Mouse (Mus musculus): Measurements from ENCODE around the gene Pkib. TPM values are rescaled to one million over a fixed set of nuclear protein-coding genes. Genes with fewer than 3 reads are reported as not detected.

Gene Pkib
- polyA plus RNA-seq (2015; fragmentation: Nextera tagmentation; extraction: Ambion mirVana) = 2.3 and 3.6 TPM in 2 replicates

GRCm38 (mm10) chr10:57631896-57632867 is at the start of gene Pkib:
Gene Pkib, plus strand, starts transcription at chr10:57631981.
- peak within 1 kb of the TSS; percentile 8 for H3K9ac ChIP-seq (ENCODE audit: low read length)
- no peaks in the 10 kb centered on the region for H3K4me1 ChIP-seq (ENCODE audit: control insufficient read depth, insufficient read depth, low read length)
- WGBS = 2% methylated on average over 41 of the region's 41 CpGs
- no peaks in the 10 kb centered on the region; the same call in 1 of the 2 replicates for H3K9me3 ChIP-seq (replicated peaks; ENCODE audit: control insufficient read depth, low read length)
- no peak within 1 kb of the TSS for H3K27ac ChIP-seq (ENCODE audit: low read length)
- no peaks in the 10 kb centered on the region for H3K36me3 ChIP-seq (ENCODE audit: control insufficient read depth, insufficient read depth, low read length)
- peak within 1 kb of the TSS; percentile 43 for H3K4me3 ChIP-seq (replicated peaks; ENCODE audit: low read length)
- no peaks in the 10 kb centered on the region for H3K27me3 ChIP-seq (ENCODE audit: control insufficient read depth, insufficient read depth, low read length)
- peak within 1 kb of the TSS; percentile 66 for H3K4me2 ChIP-seq (ENCODE audit: low read depth, low read length)
- ATAC-seq (ENCODE audit: insufficient read depth, low FRiP score) = peak; percentile 90

GRCm38 (mm10) chr10:57583927-57584326 is 47.9 kb upstream of the Pkib start:
- H3K4me1 ChIP-seq (ENCODE audit: control insufficient read depth, insufficient read depth, low read length) = no peaks in the 10 kb centered on the region
- H3K27ac ChIP-seq (ENCODE audit: low read length) = no peak overlapping the region
- no peak overlapping the region for H3K4me2 ChIP-seq (ENCODE audit: low read depth, low read length)
- H3K4me3 ChIP-seq (replicated peaks; ENCODE audit: low read length) = no peak overlapping the region
- no peaks in the 10 kb centered on the region for H3K36me3 ChIP-seq (ENCODE audit: control insufficient read depth, insufficient read depth, low read length)
- no peak overlapping the region for H3K9ac ChIP-seq (ENCODE audit: low read length)
- no peak for ATAC-seq (ENCODE audit: insufficient read depth, low FRiP score)
- no peaks in the 10 kb centered on the region for H3K9me3 ChIP-seq (replicated peaks; ENCODE audit: control insufficient read depth, low read length)
- no peaks in the 10 kb centered on the region for H3K27me3 ChIP-seq (ENCODE audit: control insufficient read depth, insufficient read depth, low read length)
- 42% methylated on average over 1 of the region's 1 CpGs for WGBS

GRCm38 (mm10) chr10:57594266-57594665 is 37.5 kb upstream of the Pkib start:
- H3K27me3 ChIP-seq (ENCODE audit: control insufficient read depth, insufficient read depth, low read length) = no peaks in the 10 kb centered on the region
- no peaks in the 10 kb centered on the region for H3K4me1 ChIP-seq (ENCODE audit: control insufficient read depth, insufficient read depth, low read length)
- H3K4me3 ChIP-seq (replicated peaks; ENCODE audit: low read length) = no peak overlapping the region
- H3K4me2 ChIP-seq (ENCODE audit: low read depth, low read length) = no peak overlapping the region
- no peak for ATAC-seq (ENCODE audit: insufficient read depth, low FRiP score)
- no peaks in the 10 kb centered on the region for H3K36me3 ChIP-seq (ENCODE audit: control insufficient read depth, insufficient read depth, low read length)
- H3K9me3 ChIP-seq (replicated peaks; ENCODE audit: control insufficient read depth, low read length) = no peaks in the 10 kb centered on the region
- WGBS = 87% methylated on average over 2 of the region's 2 CpGs
- no peak overlapping the region for H3K9ac ChIP-seq (ENCODE audit: low read length)
- no peak overlapping the region for H3K27ac ChIP-seq (ENCODE audit: low read length)

DNA sequence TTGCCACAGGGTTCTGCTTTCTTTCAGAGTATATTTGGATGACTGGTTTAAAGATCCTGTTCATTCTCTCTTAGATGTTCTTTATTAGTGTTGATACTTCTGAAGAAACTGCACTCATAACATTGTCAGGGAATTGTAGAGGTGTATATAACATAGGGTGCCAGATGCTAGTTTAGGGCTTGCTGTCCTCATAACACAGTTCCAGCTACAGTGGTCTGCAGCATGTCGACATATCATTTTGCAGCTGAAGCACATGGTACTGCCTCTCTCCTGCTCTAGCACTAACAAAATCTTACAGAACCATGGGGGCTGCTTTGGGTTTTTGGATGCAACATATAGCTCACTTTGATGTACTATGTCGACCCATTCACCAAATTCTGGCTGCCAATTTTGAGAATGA is 34.6 kb upstream of the Pkib start:
- WGBS = 67% methylated on average over 2 of the region's 2 CpGs
- no peak overlapping the region for H3K27ac ChIP-seq (ENCODE audit: low read length)
- peak; percentile 69; the same call in 1 of the 2 replicates for ATAC-seq (ENCODE audit: insufficient read depth, low FRiP score)
- no peak overlapping the region for H3K9ac ChIP-seq (ENCODE audit: low read length)
- H3K4me1 ChIP-seq (ENCODE audit: control insufficient read depth, insufficient read depth, low read length) = no peaks in the 10 kb centered on the region
- no peaks in the 10 kb centered on the region for H3K36me3 ChIP-seq (ENCODE audit: control insufficient read depth, insufficient read depth, low read length)
- no peak overlapping the region for H3K4me3 ChIP-seq (replicated peaks; ENCODE audit: low read length)
- H3K27me3 ChIP-seq (ENCODE audit: control insufficient read depth, insufficient read depth, low read length) = no peaks in the 10 kb centered on the region
- H3K9me3 ChIP-seq (replicated peaks; ENCODE audit: control insufficient read depth, low read length) = no peaks in the 10 kb centered on the region
- H3K4me2 ChIP-seq (ENCODE audit: low read depth, low read length) = no peak overlapping the region

GRCm38 (mm10) chr10:57602951-57603350 is 28.8 kb upstream of the Pkib start:
- H3K36me3 ChIP-seq (ENCODE audit: control insufficient read depth, insufficient read depth, low read length) = no peaks in the 10 kb centered on the region
- H3K27me3 ChIP-seq (ENCODE audit: control insufficient read depth, insufficient read depth, low read length) = no peaks in the 10 kb centered on the region
- H3K4me1 ChIP-seq (ENCODE audit: control insufficient read depth, insufficient read depth, low read length) = no peaks in the 10 kb centered on the region
- no peak overlapping the region for H3K27ac ChIP-seq (ENCODE audit: low read length)
- 89% methylated on average over 4 of the region's 4 CpGs for WGBS
- H3K9me3 ChIP-seq (replicated peaks; ENCODE audit: control insufficient read depth, low read length) = no peaks in the 10 kb centered on the region
- ATAC-seq (ENCODE audit: insufficient read depth, low FRiP score) = no peak
- H3K4me3 ChIP-seq (replicated peaks; ENCODE audit: low read length) = no peak overlapping the region
- no peak overlapping the region for H3K9ac ChIP-seq (ENCODE audit: low read length)
- H3K4me2 ChIP-seq (ENCODE audit: low read depth, low read length) = no peak overlapping the region

DNA sequence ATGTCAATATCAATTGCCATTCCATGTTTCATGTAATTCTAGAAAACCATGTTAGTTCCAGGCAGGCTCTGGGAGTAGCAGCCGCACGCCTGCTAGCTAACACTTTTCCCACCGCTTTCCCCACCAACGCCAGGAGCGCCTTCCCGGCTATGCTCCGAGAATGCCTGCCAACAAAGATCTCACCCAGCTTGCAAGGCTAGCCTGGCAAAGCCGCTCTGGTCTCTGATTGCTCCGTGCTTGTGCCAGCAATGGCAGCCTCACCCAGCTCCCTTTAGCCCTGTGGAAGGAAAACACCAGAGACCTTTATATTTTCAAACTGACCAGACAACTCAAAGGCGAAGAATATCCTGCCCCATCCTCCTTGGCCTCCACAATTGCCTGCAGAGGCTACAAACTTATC is 8.5 kb upstream of the Pkib start:
- Histone ChIP-seq H3K4me3 (replicated peaks; ENCODE audit: low read length) (no peak overlapping the region), H3K4me2 (ENCODE audit: low read depth, low read length) (no peak overlapping the region), H3K36me3 (ENCODE audit: control insufficient read depth, insufficient read depth, low read length) (no peaks in the 10 kb centered on the region), H3K27ac (ENCODE audit: low read length) (no peak overlapping the region), H3K9ac (ENCODE audit: low read length) (no peak overlapping the region), H3K27me3 (ENCODE audit: control insufficient read depth, insufficient read depth, low read length) (no peaks in the 10 kb centered on the region), H3K4me1 (ENCODE audit: control insufficient read depth, insufficient read depth, low read length) (no peaks in the 10 kb centered on the region), H3K9me3 (replicated peaks; ENCODE audit: control insufficient read depth, low read length) (no peaks in the 10 kb centered on the region)
- ATAC-seq (ENCODE audit: insufficient read depth, low FRiP score) = no peak
- WGBS = 82% methylated on average over 10 of the region's 10 CpGs

DNA sequence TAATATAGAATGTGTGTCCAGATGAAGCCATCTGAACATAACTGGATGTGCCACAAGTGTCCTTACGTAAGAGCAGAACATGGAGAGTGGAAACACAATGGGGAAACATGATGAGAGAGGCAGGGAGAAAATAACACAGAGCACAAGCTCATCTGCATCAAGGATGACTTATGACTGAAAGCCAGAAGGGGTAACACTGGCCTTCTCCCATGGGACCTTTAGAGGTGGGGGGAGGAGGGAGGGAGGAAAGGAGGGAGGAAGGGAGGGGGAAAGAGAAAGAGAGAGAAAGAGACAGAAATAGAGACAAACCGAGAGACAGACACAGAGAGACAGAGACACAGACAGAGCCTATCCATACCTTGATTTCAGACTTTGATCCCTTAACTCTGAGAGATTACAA is 4.0 kb upstream of the Pkib start:
- 78% methylated on average over 2 of the region's 2 CpGs for WGBS
- Histone ChIP-seq H3K4me2 (ENCODE audit: low read depth, low read length) (no peak overlapping the region), H3K27me3 (ENCODE audit: control insufficient read depth, insufficient read depth, low read length) (no peaks in the 10 kb centered on the region), H3K36me3 (ENCODE audit: control insufficient read depth, insufficient read depth, low read length) (no peaks in the 10 kb centered on the region), H3K9ac (ENCODE audit: low read length) (no peak overlapping the region), H3K27ac (ENCODE audit: low read length) (no peak overlapping the region), H3K4me1 (ENCODE audit: control insufficient read depth, insufficient read depth, low read length) (no peaks in the 10 kb centered on the region), H3K9me3 (replicated peaks; ENCODE audit: control insufficient read depth, low read length) (no peaks in the 10 kb centered on the region; the same call in 1 of the 2 replicates), H3K4me3 (replicated peaks; ENCODE audit: low read length) (no peak overlapping the region)
- no peak; the same call in 1 of the 2 replicates for ATAC-seq (ENCODE audit: insufficient read depth, low FRiP score)

DNA sequence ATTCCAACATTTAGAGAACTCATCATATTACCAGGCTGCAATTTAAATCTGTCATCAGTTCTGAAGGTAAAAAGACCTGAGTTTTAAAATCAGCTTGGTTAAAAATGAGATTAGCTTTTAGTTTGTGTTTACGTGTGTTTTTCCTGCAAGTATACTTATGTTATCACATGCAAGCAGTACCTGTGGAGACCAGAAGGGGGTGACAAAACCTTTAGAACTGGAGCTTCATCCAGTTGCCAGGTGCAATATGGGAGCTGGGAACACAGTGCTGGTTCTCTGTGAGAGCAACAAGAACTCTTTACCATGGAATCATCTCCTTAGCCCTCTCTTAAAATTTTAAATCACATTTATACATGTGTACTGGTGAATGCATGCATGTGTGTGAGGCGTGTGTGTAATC is 1.2 kb upstream of the Pkib start:
- Histone ChIP-seq H3K4me3 (replicated peaks; ENCODE audit: low read length) (no peak overlapping the region), H3K9ac (ENCODE audit: low read length) (no peak overlapping the region), H3K9me3 (replicated peaks; ENCODE audit: control insufficient read depth, low read length) (no peaks in the 10 kb centered on the region; the same call in 1 of the 2 replicates), H3K4me1 (ENCODE audit: control insufficient read depth, insufficient read depth, low read length) (no peaks in the 10 kb centered on the region), H3K27me3 (ENCODE audit: control insufficient read depth, insufficient read depth, low read length) (no peaks in the 10 kb centered on the region), H3K4me2 (ENCODE audit: low read depth, low read length) (no peak overlapping the region), H3K36me3 (ENCODE audit: control insufficient read depth, insufficient read depth, low read length) (no peaks in the 10 kb centered on the region), H3K27ac (ENCODE audit: low read length) (no peak overlapping the region)
- 92% methylated on average over 2 of the region's 2 CpGs for WGBS
- ATAC-seq (ENCODE audit: insufficient read depth, low FRiP score) = no peak

- no peaks in the 10 kb centered on the region for H3K27me3 ChIP-seq (ENCODE audit: control insufficient read depth, insufficient read depth, low read length)
- no peaks in the 10 kb centered on the region; the same call in 1 of the 2 replicates for H3K9me3 ChIP-seq (replicated peaks; ENCODE audit: control insufficient read depth, low read length)
- 72% methylated on average over 4 of the region's 4 CpGs for WGBS
- no peaks in the 10 kb centered on the region for H3K4me1 ChIP-seq (ENCODE audit: control insufficient read depth, insufficient read depth, low read length)
- ATAC-seq (ENCODE audit: insufficient read depth, low FRiP score) = no peak
- no peak overlapping the region for H3K27ac ChIP-seq (ENCODE audit: low read length)
- H3K4me3 ChIP-seq (replicated peaks; ENCODE audit: low read length) = no peak overlapping the region
- H3K9ac ChIP-seq (ENCODE audit: low read length) = no peak overlapping the region
- no peak overlapping the region for H3K4me2 ChIP-seq (ENCODE audit: low read depth, low read length)
- H3K36me3 ChIP-seq (ENCODE audit: control insufficient read depth, insufficient read depth, low read length) = no peaks in the 10 kb centered on the region
Observed at GRCm38 (mm10) chr10:57632868-57633240, 1.1 kb downstream of the Pkib start.
